Mouse (Mus musculus) spleen, adult 2 months (tissue): ENCODE measurements around the gene Entpd1. TPM values are rescaled to one million over a fixed set of nuclear protein-coding genes. Genes with fewer than 3 reads are reported as not detected.

Experiments used
- DNase-seq, 2 experiments: peaks; one replicate each; pipeline versions ENCODE4 v3.0.0 to v3.0.0-alpha.2; 2012 to 2021; ENCODE audit warnings: low spot score in 2 of 2, low read depth in 1 of 2
- H3K27ac ChIP-seq: fragments of 200-500 bp; 2 replicates; pipeline ENCODE4 v1.5.1; 2012; ENCODE audit warnings: low read length, inconsistent platforms; ENCODE audit not compliant: insufficient read depth
- H3K27me3 ChIP-seq: fragments of 200-500 bp; 2 replicates; pipeline ENCODE4 v1.6.1; 2012; ENCODE audit warnings: mild to moderate bottlenecking, moderate library complexity, low read length, inconsistent platforms; ENCODE audit not compliant: control insufficient read depth, insufficient read depth
- H3K36me3 ChIP-seq: fragments of 200-500 bp; 2 replicates; pipeline ENCODE4 v1.6.1; 2012; ENCODE audit warnings: mild to moderate bottlenecking, low read length, inconsistent platforms; ENCODE audit not compliant: control insufficient read depth, insufficient read depth
- H3K4me1 ChIP-seq: fragments of 200-500 bp; 2 replicates; pipeline ENCODE4 v1.6.1; 2011; ENCODE audit warnings: inconsistent platforms; ENCODE audit not compliant: control insufficient read depth, insufficient read depth, insufficient read length
- H3K4me3 ChIP-seq: fragments of 200-500 bp; 2 replicates; pipeline ENCODE4 v1.5.1; 2011; ENCODE audit warnings: mild to moderate bottlenecking, inconsistent platforms; ENCODE audit not compliant: insufficient read depth, insufficient read length; ENCODE audit errors: extremely low read depth
- CTCF ChIP-seq: fragments of 200-500 bp; IDR thresholded peaks from 2 replicates; pipeline ENCODE4 v1.5.1; 2011; ENCODE audit warnings: mild to moderate bottlenecking, inconsistent platforms; ENCODE audit not compliant: insufficient read depth, insufficient read length, insufficient replicate concordance; ENCODE audit errors: extremely low read depth
- POLR2A ChIP-seq: fragments of 200-500 bp; IDR thresholded peaks from 2 replicates; pipeline ENCODE4 v1.6.1; 2011; ENCODE audit warnings: low read depth, low read length, inconsistent platforms
- WGBS: fragments of 180-500 bp; shearing (Covaris S2); methylation state at CpG from one replicate; pipeline ENCODE4 v1.1.7; 2018; 5-methylcytosine and 5-hydroxymethylcytosine counted together
- polyA plus RNA-seq: library from polyadenylated mRNA; depleted of rRNA; stranded (reverse); fragments of >200 nt; gene quantifications from 2 replicates; pipeline ENCODE4 v1.2.3, GENCODE M21; 2012

Gene Entpd1
- polyA plus RNA-seq, 1 experiment: 10.5 TPM

- H3K27me3 ChIP-seq: no peaks in the 10 kb centered on the region
- peaks cover 5% of the 10 kb centered on the region; the same call in 1 of the 2 replicates for H3K4me1 ChIP-seq
- H3K4me3 ChIP-seq: peak overlapping the region; percentile 60
- H3K36me3 ChIP-seq: 0 out of 2 replicates have a peak, but pooled peaks cover 1% of the 10 kb centered on the region
- 4% methylated on average over 9 of the region's 9 CpGs for WGBS
- no peak for TF ChIP-seq POLR2A
- DNase-seq: no peak
- peak overlapping the region; percentile 86 for H3K27ac ChIP-seq
These were observed 48.3 kb downstream of the Entpd1 start for GRCm38 (mm10) chr19:40660510-40660909.

- H3K27me3 ChIP-seq: no peaks in the 10 kb centered on the region
- H3K36me3 ChIP-seq: 0 out of 2 replicates have a peak, but pooled peaks cover 1% of the 10 kb centered on the region
- H3K4me1 ChIP-seq: peaks cover 5% of the 10 kb centered on the region; the same call in 1 of the 2 replicates
- 13% methylated on average over 2 of the region's 2 CpGs for WGBS
- H3K4me3 ChIP-seq: peak overlapping the region; percentile 60
- TF ChIP-seq CTCF (no peak), POLR2A (no peak)
- DNase-seq: peak; percentile 72 to 82
- H3K27ac ChIP-seq: peak overlapping the region; percentile 86
These were observed 48.9 kb downstream of the Entpd1 start for GRCm38 (mm10) chr19:40661108-40661507.

GRCm38 (mm10) chr19:40661874-40662273 lies 49.7 kb downstream of the Entpd1 start:
- H3K36me3 ChIP-seq: 0 out of 2 replicates have a peak, but pooled peaks cover 1% of the 10 kb centered on the region
- no peak overlapping the region for H3K4me3 ChIP-seq
- DNase-seq: no peak
- 66% methylated on average over 6 of the region's 6 CpGs for WGBS
- H3K27me3 ChIP-seq: no peaks in the 10 kb centered on the region
- no peak overlapping the region for H3K27ac ChIP-seq
- H3K4me1 ChIP-seq: peaks cover 5% of the 10 kb centered on the region; the same call in 1 of the 2 replicates
- TF ChIP-seq CTCF (no peak), POLR2A (no peak)

DNA sequence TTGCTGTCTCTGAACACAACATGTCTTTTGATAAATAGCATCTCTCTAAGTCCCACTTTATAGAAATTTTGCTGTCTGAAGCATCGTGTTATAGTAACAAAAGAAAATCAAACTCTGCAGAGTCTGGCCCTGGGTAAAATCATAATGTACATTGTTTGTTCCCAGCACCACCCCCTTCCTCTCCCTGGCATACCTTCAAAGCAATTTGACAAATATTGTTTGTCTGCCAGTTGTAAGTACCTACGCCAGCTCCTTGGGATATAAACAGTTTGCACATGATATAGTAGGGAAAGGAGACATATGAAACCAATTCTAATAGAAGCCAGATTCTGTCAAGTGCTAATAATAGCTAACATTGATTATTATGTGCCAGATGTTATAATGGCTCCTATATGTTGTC lies 50.6 kb downstream of the Entpd1 start:
- Histone ChIP-seq H3K27ac (no peak overlapping the region), H3K4me3 (no peak overlapping the region), H3K36me3 (0 out of 2 replicates have a peak, but pooled peaks cover 1% of the 10 kb centered on the region), H3K27me3 (no peaks in the 10 kb centered on the region), H3K4me1 (peaks cover 5% of the 10 kb centered on the region; the same call in 1 of the 2 replicates)
- WGBS: 94% methylated on average over 2 of the region's 2 CpGs
- no peak for DNase-seq
- TF ChIP-seq POLR2A: no peak
- no peak for TF ChIP-seq CTCF

DNA sequence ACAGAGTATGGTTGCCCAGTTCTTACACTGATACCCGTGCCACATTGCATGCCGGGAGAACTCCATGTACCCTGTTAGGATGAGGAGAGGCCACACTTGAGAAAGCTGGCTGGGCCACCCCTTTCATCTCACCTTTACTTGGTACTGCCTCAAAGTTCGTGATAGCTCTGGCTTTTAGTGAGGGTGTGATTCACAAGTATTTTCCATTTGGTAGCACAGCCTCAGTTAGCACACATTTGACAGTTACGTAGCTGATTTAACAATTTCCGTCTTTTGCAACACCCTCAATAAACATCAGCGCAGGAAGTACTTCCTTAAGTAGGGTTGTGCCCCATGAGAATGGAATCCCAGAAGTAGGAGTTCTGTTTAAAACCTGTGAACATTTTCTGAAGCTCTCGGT lies 53.6 kb downstream of the Entpd1 start:
- Histone ChIP-seq H3K4me1 (peaks cover 2% of the 10 kb centered on the region; the same call in 1 of the 2 replicates), H3K36me3 (peaks cover 1% of the 10 kb centered on the region; the same call in 1 of the 2 replicates), H3K27me3 (no peaks in the 10 kb centered on the region), H3K4me3 (no peak overlapping the region), H3K27ac (no peak overlapping the region)
- DNase-seq: no peak
- TF ChIP-seq POLR2A: no peak
- no peak for TF ChIP-seq CTCF
- WGBS: 85% methylated on average over 7 of the region's 7 CpGs

- peaks cover 1% of the 10 kb centered on the region; the same call in 1 of the 2 replicates for H3K36me3 ChIP-seq
- no peaks in the 10 kb centered on the region for H3K27me3 ChIP-seq
- no peaks in the 10 kb centered on the region for H3K4me1 ChIP-seq
- no peak overlapping the region for H3K27ac ChIP-seq
- no peak overlapping the region for H3K4me3 ChIP-seq
- WGBS: 85% methylated on average over 6 of the region's 6 CpGs
- TF ChIP-seq CTCF: no peak
- TF ChIP-seq POLR2A: no peak
- DNase-seq: no peak
These were observed 54.9 kb downstream of the Entpd1 start for GRCm38 (mm10) chr19:40667111-40667510.

DNA sequence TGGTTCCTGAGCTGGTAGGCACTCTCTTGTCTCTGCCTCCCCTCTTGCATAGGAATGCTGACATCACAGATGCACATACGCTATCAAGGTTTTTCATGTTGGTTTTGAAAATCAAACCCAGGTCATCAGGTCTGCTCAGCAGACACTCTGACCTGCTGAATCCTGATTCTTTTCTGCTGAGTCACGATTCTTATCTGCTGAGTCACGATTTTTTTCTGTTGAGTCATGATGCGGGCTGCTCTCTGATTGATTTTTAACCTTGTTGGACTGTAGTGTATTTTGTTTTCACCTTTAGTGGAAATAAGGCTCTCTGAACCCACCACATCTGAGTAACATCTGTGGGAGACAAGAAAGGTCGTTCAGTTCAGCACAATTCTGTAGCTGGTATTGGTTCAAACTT lies 63.2 kb downstream of the Entpd1 start:
- 83% methylated on average over 5 of the region's 5 CpGs for WGBS
- no peak for DNase-seq
- no peak overlapping the region for H3K4me3 ChIP-seq
- no peak overlapping the region for H3K27ac ChIP-seq
- no peaks in the 10 kb centered on the region for H3K36me3 ChIP-seq
- H3K27me3 ChIP-seq: no peaks in the 10 kb centered on the region
- H3K4me1 ChIP-seq: peaks cover 14% of the 10 kb centered on the region; the same call in 1 of the 2 replicates
- TF ChIP-seq CTCF (no peak), POLR2A (no peak)
